ENCODE assay signal across 7 mouse cellular contexts in genomic region chr12:100527753-100528152, GRCm38 (mm10). TPM values are rescaled to one million over a fixed set of nuclear protein-coding genes. Genes with fewer than 3 reads are reported as not detected.
DNase-seq lines count a peak whose midpoint lies in the region; ATAC-seq lines count a peak whose summit lies in the region.

No protein-coding gene starts in this region.

- peak; percentile 71 for DNase-seq in adrenal gland, adult 8-10 months
- DNase-seq in gastrocnemius, postnatal 14 days, result peak; percentile 74
- DNase-seq in induced T-regulatory cell, adult 2 months (ENCODE audit: low read depth), result peak; percentile 34
- peak; percentile 53 to 87 for DNase-seq in left cerebral cortex, adult 8-10 months (ENCODE audit: low spot score in 2 of 2)
- DNase-seq in lung, postnatal 4 days, result peak; percentile 81 to 83
- peak; percentile 91 for DNase-seq in right cerebral cortex, adult 18-20 months

- intact Hi-C loops in gastrocnemius, postnatal 14 days (cut with DNase I; ENCODE audit: low total_unique reads), result no loop called here

- ATAC-seq in common myeloid progenitor, adult 5-6 weeks (replicated peaks; ENCODE audit: low read depth, poor library complexity, severe bottlenecking), result peak; percentile 84

RNA-seq across cellular contexts. Expression of gene Ttc7b, which starts 7.1 kb away (rescaled TPM):
- 100 to 1,000 TPM in 1 of 4 experiments, 10 to 100 TPM in 3; 89.9 to 102 (median 95.5) TPM for total RNA-seq in adrenal gland, adult 8-10 months (2022)
- total RNA-seq in common myeloid progenitor, adult 5-6 weeks (2017), result 17.8 and 18.0 TPM in 2 replicates
- 10 to 100 TPM; 81.8 to 94.3 TPM for total RNA-seq in gastrocnemius, postnatal 14 days (2021)
- total RNA-seq in left cerebral cortex, adult 8-10 months (2022), result 100 to 1,000 TPM; 197 to 225 (median 213) TPM

Comparison
In these comparisons a context has a peak if more than half of its experiments do, and no peak if none do; other contexts are left out.
1. Peak in every context shown above with its lines: DNase-seq and ATAC-seq.
2. DNase-seq: peak in every context shown above with its lines; median percentile 91 in right cerebral cortex, adult 18-20 months; 82 in lung, postnatal 4 days; 74 in gastrocnemius, postnatal 14 days; 71 in adrenal gland, adult 8-10 months; 70 in left cerebral cortex, adult 8-10 months; 34 in induced T-regulatory cell, adult 2 months.